Mouse (Mus musculus) spleen, adult 2 months (tissue): ENCODE results near the gene Uts2.

Experiments used
- CTCF ChIP-seq: fragments of 200-500 bp; IDR thresholded peaks from 2 replicates; pipeline ENCODE4 v1.5.1; 2011; ENCODE audit warnings: mild to moderate bottlenecking, inconsistent platforms; ENCODE audit not compliant: insufficient read depth, insufficient read length, insufficient replicate concordance; ENCODE audit errors: extremely low read depth
- POLR2A ChIP-seq: fragments of 200-500 bp; IDR thresholded peaks from 2 replicates; pipeline ENCODE4 v1.6.1; 2011; ENCODE audit warnings: low read depth, low read length, inconsistent platforms

GRCm38 (mm10) chr4:151024152-151024551 lies 27.3 kb downstream of the Uts2 start:
- TF ChIP-seq CTCF (no peak), POLR2A (no peak)
